Mouse (Mus musculus) neural tube, embryonic 15.5 days (tissue): Measurements from ENCODE around the gene BC024978. TPM values are rescaled to one million over a fixed set of nuclear protein-coding genes. Genes with fewer than 3 reads are reported as not detected.

Experiments used
- ATAC-seq: fragments of 200-750 bp; cut with Nextera tagmentation; 2 replicates; pipeline ENCODE4 v1.8.0; 2017; ENCODE audit warnings: mild to moderate bottlenecking, moderate TSS enrichment, moderate library complexity; ENCODE audit not compliant: low FRiP score
- H3K27ac ChIP-seq: fragments of 300-500 bp; sonication (generic); replicated peaks from 2 replicates; pipeline ENCODE4 v1.5.1; 2015; ENCODE audit warnings: mild to moderate bottlenecking, inconsistent platforms
- H3K27me3 ChIP-seq: fragments of 300-500 bp; sonication (generic); replicated peaks from 2 replicates; pipeline ENCODE4 v1.6.1; 2015; ENCODE audit warnings: inconsistent platforms
- H3K36me3 ChIP-seq: fragments of 300-500 bp; sonication (generic); 2 replicates; pipeline ENCODE4 v1.6.1; 2015; ENCODE audit warnings: inconsistent platforms
- H3K4me1 ChIP-seq: fragments of 300-500 bp; sonication (generic); 2 replicates; pipeline ENCODE4 v1.6.1; 2015; ENCODE audit warnings: inconsistent platforms
- H3K4me2 ChIP-seq: fragments of 300-500 bp; sonication (generic); 2 replicates; pipeline ENCODE4 v1.6.1; 2015; ENCODE audit warnings: inconsistent platforms, mild to moderate bottlenecking, moderate library complexity
- H3K4me3 ChIP-seq: fragments of 300-500 bp; sonication (generic); replicated peaks from 2 replicates; pipeline ENCODE4 v1.5.1; 2015; ENCODE audit warnings: mild to moderate bottlenecking, inconsistent platforms
- H3K9ac ChIP-seq: fragments of 300-500 bp; sonication (generic); replicated peaks from 2 replicates; pipeline ENCODE4 v1.6.1; 2015; ENCODE audit warnings: mild to moderate bottlenecking, inconsistent platforms
- H3K9me3 ChIP-seq: fragments of 300-500 bp; sonication (generic); replicated peaks from 2 replicates; pipeline ENCODE4 v1.6.1; 2016; ENCODE audit warnings: inconsistent platforms
- WGBS: fragments of 180-500 bp; shearing (Covaris S2); methylation state at CpG from one replicate; pipeline ENCODE4 v1.1.7; 2015; ENCODE audit warnings: mixed read lengths; 5-methylcytosine and 5-hydroxymethylcytosine counted together
- polyA plus RNA-seq: library from polyadenylated mRNA; unstranded; fragments of >200 nt; fragmentation: Nextera tagmentation; extraction: Ambion mirVana; gene quantifications from 2 replicates; pipeline ENCODE4 v1.2.1, GENCODE M21; 2015

The BC024978 gene
- polyA plus RNA-seq, 1 experiment from 2014 or later = 3.4 TPM

GRCm38 (mm10) chr7:27179217-27179918 lies 16.2 kb upstream of the BC024978 start:
- no peaks in the 10 kb centered on the region for H3K9me3 ChIP-seq
- no peaks in the 10 kb centered on the region for H3K27me3 ChIP-seq
- H3K9ac ChIP-seq = 0 out of 2 replicates have a peak overlapping the region, but pooled peaks have one; percentile 33
- H3K27ac ChIP-seq = peak overlapping the region; percentile 95
- H3K4me3 ChIP-seq = peak overlapping the region; percentile 77
- WGBS = 48% methylated on average over 16 of the region's 16 CpGs
- peaks cover 21% of the 10 kb centered on the region for H3K4me1 ChIP-seq
- H3K36me3 ChIP-seq = peaks cover 24% of the 10 kb centered on the region
- ATAC-seq = no peak
- H3K4me2 ChIP-seq = peak overlapping the region; percentile 60

GRCm38 (mm10) chr7:27180036-27180435 lies 15.5 kb upstream of the BC024978 start:
- H3K4me3 ChIP-seq = peak overlapping the region; percentile 77
- H3K27me3 ChIP-seq = no peaks in the 10 kb centered on the region
- H3K4me2 ChIP-seq = peak overlapping the region; percentile 60
- no peak for ATAC-seq
- no peaks in the 10 kb centered on the region for H3K9me3 ChIP-seq
- peaks cover 21% of the 10 kb centered on the region for H3K4me1 ChIP-seq
- 36% methylated on average over 5 of the region's 5 CpGs for WGBS
- no peak overlapping the region for H3K9ac ChIP-seq
- H3K27ac ChIP-seq = peak overlapping the region; percentile 95
- H3K36me3 ChIP-seq = peaks cover 23% of the 10 kb centered on the region

- Histone ChIP-seq H3K36me3 (peaks cover 26% of the 10 kb centered on the region), H3K27ac (peak within 1 kb of the TSS; percentile 95), H3K4me2 (peak within 1 kb of the TSS; percentile 60), H3K9ac (no peak within 1 kb of the TSS), H3K9me3 (no peaks in the 10 kb centered on the region), H3K4me1 (peaks cover 21% of the 10 kb centered on the region), H3K27me3 (no peaks in the 10 kb centered on the region), H3K4me3 (peak within 1 kb of the TSS; percentile 77)
- whole genome bisulfite sequencing = 62% methylated on average over 14 of the region's 14 CpGs
- ATAC-seq = no peak
Measured at GRCm38 (mm10) chr7:27180837-27181695, 14.5 kb upstream of the BC024978 start, which contains the start of the genes Gm21983 and Mia. TSS of gene Gm21983 (minus strand) at chr7:27181086. TSS of gene Mia (minus strand) at chr7:27181157.

GRCm38 (mm10) chr7:27182498-27182897 lies 13.1 kb upstream of the BC024978 start:
- Histone ChIP-seq H3K9ac (no peak overlapping the region), H3K4me2 (no peak overlapping the region), H3K27me3 (no peaks in the 10 kb centered on the region), H3K27ac (no peak overlapping the region), H3K4me1 (peaks cover 19% of the 10 kb centered on the region), H3K4me3 (no peak overlapping the region), H3K36me3 (peaks cover 40% of the 10 kb centered on the region), H3K9me3 (no peaks in the 10 kb centered on the region)
- no peak for ATAC-seq
- WGBS = 93% methylated on average over 1 of the region's 1 CpGs

GRCm38 (mm10) chr7:27184964-27185363 lies 10.6 kb upstream of the BC024978 start:
- Histone ChIP-seq H3K27me3 (no peaks in the 10 kb centered on the region), H3K4me1 (0 out of 2 replicates have a peak, but pooled peaks cover 2% of the 10 kb centered on the region), H3K9me3 (no peaks in the 10 kb centered on the region), H3K36me3 (peaks cover 63% of the 10 kb centered on the region), H3K4me2 (no peak overlapping the region), H3K9ac (no peak overlapping the region), H3K27ac (no peak overlapping the region), H3K4me3 (no peak overlapping the region)
- WGBS = 72% methylated on average over 3 of the region's 3 CpGs
- ATAC-seq = no peak

GRCm38 (mm10) chr7:27185986-27186385 lies 9.6 kb upstream of the BC024978 start:
- H3K36me3 ChIP-seq = peaks cover 73% of the 10 kb centered on the region
- ATAC-seq = no peak
- 93% methylated on average over 5 of the region's 5 CpGs for WGBS
- no peak overlapping the region for H3K27ac ChIP-seq
- no peaks in the 10 kb centered on the region for H3K27me3 ChIP-seq
- H3K4me3 ChIP-seq = no peak overlapping the region
- no peak overlapping the region for H3K9ac ChIP-seq
- no peaks in the 10 kb centered on the region for H3K4me1 ChIP-seq
- H3K4me2 ChIP-seq = no peak overlapping the region
- H3K9me3 ChIP-seq = no peaks in the 10 kb centered on the region

DNA sequence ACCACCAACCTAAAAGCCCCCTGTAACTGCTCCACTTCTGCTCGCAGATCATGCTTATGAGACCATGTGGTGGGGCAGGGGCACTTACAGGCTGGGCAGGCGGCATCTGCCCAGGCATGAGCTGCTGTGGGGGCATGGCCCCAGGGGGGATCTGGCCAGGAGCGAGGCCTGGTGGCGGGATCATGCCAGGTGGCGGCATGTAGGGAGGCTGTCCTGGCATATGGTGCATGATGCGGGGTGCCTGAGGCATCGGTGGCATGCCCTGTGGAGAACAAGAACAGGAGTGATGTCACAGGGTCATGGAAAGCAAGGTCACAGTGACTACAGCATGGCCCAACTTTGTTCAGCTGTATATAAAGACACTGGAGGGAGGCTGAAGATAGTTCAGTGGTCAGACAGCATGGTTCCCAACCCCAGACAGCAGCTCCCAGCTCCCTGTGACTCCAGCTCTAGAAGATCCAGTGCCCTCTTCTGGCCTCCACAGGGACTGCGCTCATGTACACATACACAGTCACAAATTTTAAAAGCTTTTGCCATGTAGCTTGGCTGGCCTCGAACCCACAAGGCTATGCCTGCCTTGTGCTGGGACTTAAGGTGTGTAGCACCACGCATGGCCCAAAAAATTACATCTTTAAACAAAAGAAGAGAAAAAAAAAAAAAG lies 6.2 kb upstream of the BC024978 start:
- 90% methylated on average over 10 of the region's 10 CpGs for WGBS
- ATAC-seq = no peak
- no peak overlapping the region for H3K27ac ChIP-seq
- H3K4me2 ChIP-seq = no peak overlapping the region
- no peaks in the 10 kb centered on the region for H3K27me3 ChIP-seq
- no peak overlapping the region for H3K4me3 ChIP-seq
- peaks cover 20% of the 10 kb centered on the region for H3K4me1 ChIP-seq
- H3K9ac ChIP-seq = no peak overlapping the region
- H3K9me3 ChIP-seq = no peaks in the 10 kb centered on the region
- H3K36me3 ChIP-seq = peaks cover 88% of the 10 kb centered on the region

- no peak overlapping the region for H3K9ac ChIP-seq
- peaks cover 60% of the 10 kb centered on the region for H3K36me3 ChIP-seq
- peaks cover 34% of the 10 kb centered on the region for H3K4me1 ChIP-seq
- H3K9me3 ChIP-seq = no peaks in the 10 kb centered on the region
- no peak overlapping the region for H3K27ac ChIP-seq
- no peak overlapping the region for H3K4me3 ChIP-seq
- no peaks in the 10 kb centered on the region for H3K27me3 ChIP-seq
- H3K4me2 ChIP-seq = no peak overlapping the region
- WGBS = 98% methylated on average over 5 of the region's 5 CpGs
- no peak for ATAC-seq
Measured at GRCm38 (mm10) chr7:27192434-27192833, 3.1 kb upstream of the BC024978 start.

DNA sequence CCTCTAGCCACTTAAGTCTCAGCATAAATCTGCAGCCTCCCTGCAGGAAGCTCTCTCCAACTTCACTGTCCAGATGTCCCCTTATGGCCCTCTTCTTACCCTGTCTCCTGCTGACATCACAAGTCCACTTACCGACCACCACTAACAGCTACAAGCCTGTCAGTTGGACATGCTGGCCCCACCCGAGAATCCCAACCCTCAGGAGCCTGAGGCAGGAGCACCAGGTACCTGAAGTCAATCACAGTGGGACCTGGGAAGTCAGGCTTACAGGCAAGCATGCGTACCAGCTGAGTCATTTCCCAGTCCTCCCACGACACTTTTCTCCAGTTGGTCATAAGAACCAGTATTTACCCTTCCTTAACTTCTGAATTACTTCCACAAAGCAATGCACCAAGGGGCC lies 1.9 kb upstream of the BC024978 start:
- Histone ChIP-seq H3K4me1 (peaks cover 34% of the 10 kb centered on the region), H3K4me3 (no peak overlapping the region), H3K27ac (no peak overlapping the region), H3K4me2 (peak overlapping the region; percentile 5), H3K9ac (no peak overlapping the region), H3K27me3 (no peaks in the 10 kb centered on the region), H3K36me3 (peaks cover 48% of the 10 kb centered on the region), H3K9me3 (no peaks in the 10 kb centered on the region)
- WGBS = 88% methylated on average over 4 of the region's 4 CpGs
- no peak for ATAC-seq

DNA sequence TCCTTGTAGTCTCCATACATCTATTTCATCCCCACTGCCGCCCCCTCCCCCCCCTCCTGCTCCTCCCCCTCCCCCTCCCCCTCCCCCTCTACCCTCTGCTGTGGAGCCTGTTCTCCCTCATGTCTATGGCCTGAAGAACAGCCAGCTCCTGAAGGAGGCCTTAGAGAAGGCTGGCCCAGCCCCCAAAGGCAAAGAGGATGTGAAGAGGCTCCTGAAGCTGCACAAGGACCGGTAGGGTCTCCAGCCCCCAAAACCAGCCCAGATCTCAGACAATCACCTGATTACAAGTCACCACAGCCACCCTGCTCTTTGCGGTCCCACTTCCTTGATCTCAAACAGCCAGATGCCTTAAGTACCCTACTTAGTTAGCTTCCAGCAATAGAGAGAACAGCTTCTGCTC lies 1.6 kb downstream of the BC024978 start:
- ATAC-seq = no peak
- H3K4me1 ChIP-seq = peaks cover 34% of the 10 kb centered on the region
- no peaks in the 10 kb centered on the region for H3K27me3 ChIP-seq
- H3K27ac ChIP-seq = no peak overlapping the region
- H3K4me3 ChIP-seq = no peak overlapping the region
- H3K9me3 ChIP-seq = no peaks in the 10 kb centered on the region
- peaks cover 19% of the 10 kb centered on the region for H3K36me3 ChIP-seq
- H3K4me2 ChIP-seq = no peak overlapping the region
- H3K9ac ChIP-seq = no peak overlapping the region
- 84% methylated on average over 3 of the region's 3 CpGs for WGBS

- H3K4me2 ChIP-seq = no peak overlapping the region
- H3K9me3 ChIP-seq = no peaks in the 10 kb centered on the region
- no peak overlapping the region for H3K4me3 ChIP-seq
- H3K36me3 ChIP-seq = peaks cover 19% of the 10 kb centered on the region
- H3K9ac ChIP-seq = no peak overlapping the region
- peaks cover 32% of the 10 kb centered on the region for H3K4me1 ChIP-seq
- no peak overlapping the region for H3K27ac ChIP-seq
- no peak for ATAC-seq
- WGBS = 97% methylated on average over 8 of the region's 8 CpGs
- no peaks in the 10 kb centered on the region for H3K27me3 ChIP-seq
Measured at GRCm38 (mm10) chr7:27197634-27198033, 2.1 kb downstream of the BC024978 start.
